Mouse (Mus musculus) testis, adult 2 months (tissue): ENCODE measurements around the gene Usf2.

Experiments
- CTCF ChIP-seq: fragments of 200-500 bp; IDR thresholded peaks from 2 replicates; pipeline ENCODE4 v1.5.1; 2012; ENCODE audit warnings: low read depth, mild to moderate bottlenecking, inconsistent platforms, low read length, moderate library complexity; ENCODE audit not compliant: control insufficient read depth, insufficient read depth, insufficient replicate concordance
- POLR2A ChIP-seq: fragments of 200-500 bp; IDR thresholded peaks from 2 replicates; pipeline ENCODE4 v1.6.1; 2012; ENCODE audit warnings: low read depth, mild to moderate bottlenecking, inconsistent platforms, low read length, moderate library complexity; ENCODE audit not compliant: control insufficient read depth

GRCm38 (mm10) chr7:30964366-30964765, 7.8 kb upstream of the Usf2 start:
- no peak for TF ChIP-seq CTCF
- TF ChIP-seq POLR2A: no peak
